Comparison of ENCODE assay signal across 22 mouse cellular contexts in genomic region chr4:142355387-142355786, GRCm38 (mm10).
DNase-seq lines count a peak whose midpoint lies in the region; ATAC-seq and TF ChIP-seq lines count a peak whose summit lies in the region.
"Had no signal": no experiment of that assay in that cellular context is flagged by ENCODE, and none has a peak within 500 bp of the region (broad histone marks: within the 10 kb centered on the region; RNA-seq: fewer than 3 reads in every experiment).

No protein-coding gene starts in this region.

- H3K36me3 ChIP-seq in hindbrain, embryonic 12.5 days = no peaks in the 10 kb centered on the region
- H3K36me3 ChIP-seq in hindbrain, embryonic 10.5 days = no peaks in the 10 kb centered on the region
- H3K36me3 ChIP-seq in liver, postnatal 0 days (replicated peaks; ENCODE audit: insufficient read depth, low read length) = no peaks in the 10 kb centered on the region
- H3K36me3 ChIP-seq in liver, embryonic 12.5 days = no peaks in the 10 kb centered on the region
- no peaks in the 10 kb centered on the region for H3K36me3 ChIP-seq in hindbrain, postnatal 0 days (ENCODE audit: insufficient read depth, low read length)
- H3K36me3 ChIP-seq: G1E had no signal

- no peaks in the 10 kb centered on the region; the same call in 1 of the 2 replicates for H3K4me1 ChIP-seq in hindbrain, embryonic 12.5 days
- H3K4me1 ChIP-seq in hindbrain, embryonic 10.5 days (replicated peaks) = no peaks in the 10 kb centered on the region
- no peaks in the 10 kb centered on the region for H3K4me1 ChIP-seq in liver, postnatal 0 days (ENCODE audit: insufficient read depth)
- peaks cover 4% of the 10 kb centered on the region; the same call in 1 of the 2 replicates for H3K4me1 ChIP-seq in liver, embryonic 12.5 days
- H3K4me1 ChIP-seq in hindbrain, postnatal 0 days (ENCODE audit: insufficient read depth, low read length) = no peaks in the 10 kb centered on the region; the same call in 1 of the 2 replicates

- no peak for TF ChIP-seq EP300 in liver, postnatal 0 days (IDR thresholded peaks at IDR 0.05; ENCODE audit: low read depth)

- intact Hi-C loops in heart, postnatal 14 days (cut with DNase I) = no loop called here

- H3K27me3 ChIP-seq in hindbrain, embryonic 12.5 days = no peaks in the 10 kb centered on the region
- H3K27me3 ChIP-seq in hindbrain, embryonic 10.5 days (ENCODE audit: insufficient read depth, poor library complexity, severe bottlenecking) = no peaks in the 10 kb centered on the region
- no peaks in the 10 kb centered on the region; the same call in 1 of the 2 replicates for H3K27me3 ChIP-seq in liver, postnatal 0 days (ENCODE audit: insufficient read depth, low read length)
- no peaks in the 10 kb centered on the region for H3K27me3 ChIP-seq in liver, embryonic 12.5 days (replicated peaks)
- H3K27me3 ChIP-seq in hindbrain, postnatal 0 days (ENCODE audit: insufficient read depth, low read length) = no peaks in the 10 kb centered on the region
- H3K27me3 ChIP-seq: CH12.LX, Patski had no signal

- no peak overlapping the region for H3K4me2 ChIP-seq in hindbrain, embryonic 12.5 days (replicated peaks)
- H3K4me2 ChIP-seq in liver, postnatal 0 days (ENCODE audit: low read depth, low read length) = no peak overlapping the region
- H3K4me2 ChIP-seq in liver, embryonic 12.5 days = no peak overlapping the region
- no peak overlapping the region for H3K4me2 ChIP-seq in hindbrain, postnatal 0 days (ENCODE audit: low read depth, low read length)

- DNase-seq in hindbrain, embryonic 10.5 days (ENCODE audit: low spot score) = no peak
- peak; percentile 16 for DNase-seq in liver, postnatal 0 days
- DNase-seq in right cerebral cortex, adult 2 months (ENCODE audit: low spot score in 2 of 2) = peak; percentile 20 to 33
- DNase-seq in right cerebral cortex, postnatal 14 days = no peak
- DNase-seq in hindbrain, postnatal 0 days (ENCODE audit: low spot score) = peak; percentile 44
- DNase-seq in heart, postnatal 14 days = no peak
- DNase-seq: B cell, adult 2 months; forebrain, postnatal 0 days; gastrocnemius, postnatal 36 days; heart, postnatal 36 days; kidney, adult 2 months; kidney, postnatal 10 days; lung, adult 18-20 months; lung, postnatal 36 days; right cerebral cortex, postnatal 4 days; thymus, postnatal 14 days had no signal

- no peak for TF ChIP-seq CTCF in liver, postnatal 0 days (IDR thresholded peaks at IDR 0.05; ENCODE audit: low read depth)
- no peak for TF ChIP-seq CTCF in hindbrain, postnatal 0 days (IDR thresholded peaks at IDR 0.05; ENCODE audit: low read depth)

- H3K4me3 ChIP-seq in hindbrain, embryonic 12.5 days = no peak overlapping the region
- H3K4me3 ChIP-seq in hindbrain, embryonic 10.5 days = no peak overlapping the region
- no peak overlapping the region for H3K4me3 ChIP-seq in liver, postnatal 0 days (ENCODE audit: low read depth, low read length)
- no peak overlapping the region for H3K4me3 ChIP-seq in liver, embryonic 12.5 days
- H3K4me3 ChIP-seq in hindbrain, postnatal 0 days (ENCODE audit: low read length) = no peak overlapping the region
- H3K4me3 ChIP-seq: left cerebral cortex, adult 2 months had no signal

- H3K27ac ChIP-seq in hindbrain, embryonic 12.5 days = no peak overlapping the region
- H3K27ac ChIP-seq in hindbrain, embryonic 10.5 days = no peak overlapping the region
- H3K27ac ChIP-seq in liver, postnatal 0 days (ENCODE audit: low read depth) = no peak overlapping the region
- H3K27ac ChIP-seq in liver, embryonic 12.5 days = no peak overlapping the region
- H3K27ac ChIP-seq in hindbrain, postnatal 0 days = no peak overlapping the region
- H3K27ac ChIP-seq: left cerebral cortex, adult 2 months had no signal

- WGBS in hindbrain, embryonic 12.5 days = 83% methylated on average over 8 of the region's 8 CpGs
- WGBS in hindbrain, embryonic 10.5 days = 87% methylated on average over 8 of the region's 8 CpGs
- WGBS in liver, postnatal 0 days (ENCODE audit: insufficient replicate concordance) = 67% methylated on average over 8 of the region's 8 CpGs
- 70% methylated on average over 8 of the region's 8 CpGs for WGBS in liver, embryonic 12.5 days (ENCODE audit: insufficient replicate concordance)
- 67% methylated on average over 8 of the region's 8 CpGs for WGBS in hindbrain, postnatal 0 days

- no peak overlapping the region for H3K9ac ChIP-seq in hindbrain, embryonic 12.5 days
- no peak overlapping the region for H3K9ac ChIP-seq in liver, postnatal 0 days (replicated peaks)
- H3K9ac ChIP-seq in liver, embryonic 12.5 days = no peak overlapping the region
- H3K9ac ChIP-seq in hindbrain, postnatal 0 days (replicated peaks; ENCODE audit: low read length) = no peak overlapping the region
- H3K9ac ChIP-seq: forebrain, postnatal 0 days had no signal

- ATAC-seq in hindbrain, embryonic 12.5 days (ENCODE audit: low FRiP score) = peak; percentile 40; the same call in 1 of the 2 replicates
- no peak for ATAC-seq in liver, postnatal 0 days
- ATAC-seq in liver, embryonic 12.5 days = no peak
- 0 out of 2 replicates have a peak, but pooled peaks have one; percentile 41 for ATAC-seq in hindbrain, postnatal 0 days
- ATAC-seq: forebrain, postnatal 0 days; Patski had no signal

- no peaks in the 10 kb centered on the region for H3K9me3 ChIP-seq in hindbrain, embryonic 12.5 days (replicated peaks)
- H3K9me3 ChIP-seq in hindbrain, embryonic 10.5 days = no peaks in the 10 kb centered on the region
- no peaks in the 10 kb centered on the region for H3K9me3 ChIP-seq in liver, postnatal 0 days (ENCODE audit: low read length)
- no peaks in the 10 kb centered on the region for H3K9me3 ChIP-seq in liver, embryonic 12.5 days (replicated peaks)
- H3K9me3 ChIP-seq in hindbrain, postnatal 0 days (ENCODE audit: low read length) = no peaks in the 10 kb centered on the region

Comparison
In these comparisons a context has a peak if more than half of its experiments do, and no peak if none do; other contexts are left out.
1. DNase-seq: peak in liver, postnatal 0 days (single experiment), right cerebral cortex, adult 2 months (2 of 2) and hindbrain, postnatal 0 days (single experiment); none in hindbrain, embryonic 10.5 days (single experiment), right cerebral cortex, postnatal 14 days (single experiment) and heart, postnatal 14 days (0 of 2).
2. ATAC-seq: peak in hindbrain, embryonic 12.5 days (single experiment) and hindbrain, postnatal 0 days (single experiment); none in liver, postnatal 0 days (single experiment) and liver, embryonic 12.5 days (single experiment).